Mouse (Mus musculus): Measurements from ENCODE around the gene Dgkh.

The Dgkh gene

DNA sequence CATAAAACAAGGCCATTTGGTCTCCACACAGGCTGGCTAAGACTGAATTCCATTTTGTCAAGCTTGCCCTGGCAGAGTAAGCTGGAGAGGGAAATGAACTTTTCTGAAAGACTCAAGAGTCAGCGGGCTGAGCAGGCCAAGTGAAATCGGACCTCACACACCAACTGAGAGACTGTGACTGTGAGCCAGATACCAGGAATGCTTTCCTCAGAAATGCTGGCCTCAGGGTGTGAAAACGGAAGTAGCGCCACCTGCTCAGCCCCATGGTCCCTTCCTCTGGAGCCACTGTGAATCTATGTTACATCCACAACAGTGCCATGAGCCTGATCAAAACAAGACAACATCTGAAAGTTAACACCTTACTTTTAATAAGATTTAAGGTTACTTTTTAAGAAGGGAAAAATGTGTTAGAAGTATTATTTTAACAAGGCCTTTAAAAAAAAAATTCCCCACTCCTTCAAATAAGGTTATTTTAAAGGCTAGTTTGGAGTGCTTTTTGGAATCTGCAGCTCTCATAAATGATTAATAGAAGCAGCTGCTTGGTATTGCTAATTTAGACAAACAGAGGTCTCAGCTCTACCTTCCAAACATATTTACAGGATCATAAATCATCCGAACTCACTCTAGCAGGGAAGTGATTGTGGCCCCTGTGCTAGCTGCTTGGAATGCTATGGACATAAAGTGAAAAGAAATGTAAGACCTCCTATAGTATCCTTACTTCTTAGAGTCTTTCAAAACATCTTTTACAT, 193.8 kb downstream of the Dgkh start:
- DNase-seq (ENCODE audit: low spot score in 2 of 2) = no peak

DNA sequence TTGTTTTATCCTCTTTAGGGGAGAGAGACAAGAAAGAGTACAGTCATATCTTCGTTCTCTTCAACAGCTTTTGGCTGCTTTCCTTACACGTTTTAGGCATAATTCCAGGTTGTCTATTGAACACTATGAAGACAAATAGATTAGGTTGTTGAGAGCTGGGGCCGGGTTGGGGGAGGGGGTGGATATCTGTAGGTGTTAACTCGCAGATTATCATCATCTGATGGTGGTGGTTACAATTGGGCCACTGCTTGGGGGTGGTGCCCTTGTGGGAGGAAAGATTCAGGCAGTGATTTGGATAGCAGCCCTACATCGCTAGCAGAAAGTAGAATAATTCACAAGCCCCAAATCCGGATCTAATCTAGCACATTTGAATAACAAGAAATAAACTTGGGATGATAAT, 195.0 kb downstream of the Dgkh start:
- DNase-seq (ENCODE audit: low spot score in 2 of 2) = peak in 1 of 2 experiments; percentile 14

DNA sequence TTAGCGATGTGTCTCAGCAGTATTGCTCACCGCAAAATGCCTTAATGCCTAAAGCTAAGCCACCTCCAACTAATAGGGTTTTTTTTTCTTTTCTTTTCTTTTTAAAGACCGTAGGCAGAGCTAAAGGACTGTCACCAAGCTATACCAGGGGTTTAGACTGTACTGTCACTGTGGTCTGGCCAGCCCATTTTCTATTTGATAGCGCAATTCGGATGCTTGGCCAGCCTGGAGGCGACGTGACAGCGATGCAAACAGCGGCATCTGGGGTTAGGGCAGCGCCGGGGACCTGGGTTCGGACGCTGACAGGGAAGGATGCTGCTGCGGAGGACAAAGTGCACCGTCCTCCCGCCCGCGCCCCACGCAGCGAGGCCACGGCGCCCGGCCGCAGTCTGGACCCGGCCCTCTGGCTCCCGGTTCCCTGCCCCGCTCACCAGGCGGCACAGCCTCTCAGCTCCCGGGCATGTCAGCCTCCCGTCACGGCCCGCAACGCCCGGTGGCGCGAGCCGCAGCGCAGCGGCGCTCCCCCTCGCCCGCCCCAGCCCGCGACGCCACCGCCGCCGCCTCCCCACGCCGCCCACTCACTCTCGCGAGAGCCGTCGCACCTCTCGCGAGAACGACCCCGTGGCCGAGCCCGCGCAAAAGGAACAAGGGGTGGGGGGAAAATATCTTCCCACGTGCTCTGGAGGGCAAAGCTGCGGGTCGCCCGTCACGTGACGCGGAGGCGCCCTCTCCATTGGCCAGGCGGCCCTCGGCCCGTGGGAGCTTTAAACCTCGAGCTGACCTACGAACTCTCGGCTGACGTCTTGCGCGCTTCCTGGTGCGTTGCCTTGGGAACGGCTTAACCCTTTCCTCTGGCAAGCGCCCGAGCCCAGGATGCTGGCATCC, 196.1 kb downstream of the Dgkh start, which contains the start of gene Akap11:
Akap11 (minus strand) TSS at position 528 of the 885 bp plus-strand sequence.
- DNase-seq (ENCODE audit: low spot score in 2 of 2) = peak; percentile 88 to 98

DNA sequence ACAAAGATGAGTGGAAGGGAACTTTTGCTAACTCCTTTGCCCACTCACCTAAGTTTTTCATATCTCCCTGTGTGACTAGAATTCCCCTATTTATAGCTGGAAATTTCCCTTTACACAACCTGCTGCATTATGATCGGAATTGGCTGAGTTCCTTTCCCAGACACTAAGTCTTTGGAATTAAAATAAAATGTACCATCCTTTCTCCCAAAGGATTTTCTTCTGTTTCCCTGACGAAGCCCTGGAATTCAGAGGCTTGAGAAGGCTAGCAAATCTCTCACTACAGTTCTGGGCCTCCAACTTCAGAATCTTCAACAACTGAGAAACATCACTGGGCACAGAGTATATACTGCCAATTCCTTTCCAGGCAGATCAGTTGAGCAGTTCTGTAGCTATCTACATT, 197.2 kb downstream of the Dgkh start:
- no peak for DNase-seq (ENCODE audit: low spot score in 2 of 2)

DNA sequence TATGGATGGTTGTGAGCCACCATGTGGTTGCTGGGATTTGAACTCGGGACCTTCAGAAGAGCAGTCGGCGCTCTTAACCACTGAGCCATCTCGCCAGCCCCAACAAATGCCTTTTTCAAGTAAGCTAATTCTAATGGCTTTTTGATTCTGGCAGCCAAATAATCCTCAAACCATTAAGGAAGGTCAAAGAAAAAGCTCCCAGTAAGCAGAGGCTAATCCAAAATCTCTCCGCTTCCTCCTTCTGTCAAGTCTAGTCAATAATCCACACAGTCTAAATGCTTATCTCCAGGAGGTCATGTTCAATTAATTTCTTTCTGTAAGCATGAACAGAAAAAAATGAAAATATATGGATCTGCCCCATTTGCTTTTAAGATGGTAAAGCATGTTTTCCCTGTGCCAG, 197.9 kb downstream of the Dgkh start:
- no peak for DNase-seq (ENCODE audit: low spot score in 2 of 2)

DNA sequence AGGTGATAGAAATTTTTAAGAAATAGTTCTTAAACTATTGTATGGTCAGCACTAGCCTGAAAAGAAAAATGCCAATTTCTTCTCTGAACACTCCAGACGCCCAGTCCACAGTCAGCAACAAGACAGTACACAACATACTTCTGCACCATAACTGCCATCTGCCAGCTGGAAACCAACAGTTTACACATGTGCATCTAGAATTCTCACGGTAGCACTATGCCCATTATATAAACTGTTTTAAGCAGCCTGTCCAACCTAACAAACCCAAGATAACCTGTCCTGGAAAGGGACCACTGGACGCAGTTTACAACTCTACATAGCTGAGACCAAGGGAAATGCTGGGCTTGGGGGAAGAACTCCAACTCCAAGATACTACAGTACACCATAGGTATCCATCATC, 198.9 kb downstream of the Dgkh start:
- DNase-seq (ENCODE audit: low spot score in 2 of 2) = no peak

DNA sequence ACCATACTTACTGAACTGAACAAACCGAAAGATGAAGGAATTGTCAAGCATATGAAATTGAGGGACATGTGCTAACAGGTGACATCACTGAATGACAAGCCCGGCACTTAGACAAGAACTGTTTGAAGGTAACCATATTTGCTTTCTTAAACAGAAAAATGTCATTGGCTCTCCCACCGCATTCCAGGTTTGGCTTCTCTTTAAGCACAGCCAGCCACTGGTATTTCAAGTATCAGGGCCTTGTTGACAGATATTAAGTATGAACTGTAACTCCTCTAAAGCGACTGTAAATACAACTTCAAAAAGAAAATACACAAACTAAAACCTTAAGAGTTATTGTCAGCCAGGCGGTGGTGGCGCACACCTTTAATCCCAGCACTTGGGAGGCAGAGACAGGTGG, 200.2 kb downstream of the Dgkh start:
- no peak for DNase-seq (ENCODE audit: low spot score in 2 of 2)

DNA sequence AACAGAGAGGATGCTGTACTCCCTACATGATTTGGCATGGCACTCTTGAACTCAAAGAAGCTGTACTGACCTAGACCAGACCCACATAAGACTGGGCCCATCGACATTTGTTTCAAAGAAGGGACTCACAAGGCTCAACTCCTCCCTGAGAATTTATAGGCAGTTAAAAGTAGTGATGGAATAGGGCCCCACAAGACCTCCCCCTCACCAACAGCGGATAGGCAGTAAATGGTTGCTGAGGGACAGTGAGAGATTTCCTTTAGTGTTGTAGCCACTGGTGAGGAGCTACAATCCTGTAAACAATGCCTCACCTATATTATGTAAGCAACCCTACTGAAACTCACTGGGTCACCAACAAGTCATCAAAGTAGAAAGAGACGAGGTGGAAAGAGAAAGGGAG, 202.3 kb downstream of the Dgkh start:
- no peak for DNase-seq (ENCODE audit: low spot score in 2 of 2)

DNA sequence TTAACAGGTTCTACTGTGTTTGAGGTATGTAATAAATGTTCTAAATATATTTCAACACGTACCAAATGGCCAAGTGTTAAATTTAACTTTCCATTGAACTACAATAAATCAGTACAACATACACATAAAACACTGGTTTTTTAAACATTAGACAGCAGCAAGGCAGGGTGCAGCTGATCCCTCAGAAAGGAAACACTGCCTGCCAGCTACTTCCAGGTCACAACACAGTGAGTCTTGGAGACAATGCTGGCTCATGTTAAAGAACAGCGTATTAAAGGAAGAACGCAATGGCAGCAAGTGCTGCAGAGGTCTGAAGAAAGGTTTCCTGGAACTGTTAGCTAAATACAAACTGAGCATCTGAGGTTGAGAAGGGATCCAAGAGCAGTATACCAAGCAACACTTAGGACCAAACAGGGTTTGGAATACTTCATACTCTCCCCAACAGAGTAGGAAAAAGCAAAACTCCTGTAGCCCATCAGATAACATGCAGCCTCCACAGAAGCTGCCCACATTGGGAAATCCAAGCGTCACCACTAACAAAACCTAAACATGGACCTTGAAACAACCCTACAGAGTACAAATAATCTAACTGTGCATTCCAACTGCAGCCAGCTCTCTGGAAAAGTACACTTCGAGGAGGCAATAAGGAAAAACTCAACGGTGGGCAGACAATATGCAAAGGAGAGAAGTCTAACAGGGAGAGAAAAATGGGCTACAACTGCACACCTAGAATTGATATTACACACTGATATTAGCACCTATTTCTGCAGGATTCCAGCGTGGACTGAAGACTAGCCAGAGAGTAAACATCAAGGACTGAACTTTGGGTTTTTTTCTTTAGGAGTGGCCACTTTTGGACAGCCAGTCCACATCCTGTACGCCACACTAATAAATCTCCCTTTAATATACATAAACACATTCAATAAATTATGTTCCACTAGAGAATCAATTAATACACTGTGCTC, 203.8 kb downstream of the Dgkh start:
- no peak for DNase-seq (ENCODE audit: low spot score in 2 of 2)

DNA sequence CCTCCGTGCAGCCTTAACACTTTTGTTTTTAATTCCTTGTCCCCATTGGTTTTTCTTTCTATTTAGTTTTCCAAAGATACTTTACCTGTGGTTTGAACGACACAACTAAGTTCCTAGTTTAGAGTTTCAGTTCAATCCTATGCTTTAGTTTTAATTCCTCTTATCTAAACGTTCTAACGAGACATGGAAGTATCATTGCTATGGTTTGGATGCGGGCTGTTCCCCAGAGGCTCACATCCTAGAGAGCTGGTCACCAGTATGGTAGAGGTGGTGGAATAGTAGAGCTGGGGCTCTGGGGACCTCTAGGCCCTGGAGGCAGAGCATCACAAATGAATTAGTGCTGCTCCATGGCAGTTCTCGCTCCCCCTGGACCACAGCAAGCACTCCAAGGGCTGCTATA, 205.7 kb downstream of the Dgkh start:
- no peak for DNase-seq (ENCODE audit: low spot score in 2 of 2)

DNA sequence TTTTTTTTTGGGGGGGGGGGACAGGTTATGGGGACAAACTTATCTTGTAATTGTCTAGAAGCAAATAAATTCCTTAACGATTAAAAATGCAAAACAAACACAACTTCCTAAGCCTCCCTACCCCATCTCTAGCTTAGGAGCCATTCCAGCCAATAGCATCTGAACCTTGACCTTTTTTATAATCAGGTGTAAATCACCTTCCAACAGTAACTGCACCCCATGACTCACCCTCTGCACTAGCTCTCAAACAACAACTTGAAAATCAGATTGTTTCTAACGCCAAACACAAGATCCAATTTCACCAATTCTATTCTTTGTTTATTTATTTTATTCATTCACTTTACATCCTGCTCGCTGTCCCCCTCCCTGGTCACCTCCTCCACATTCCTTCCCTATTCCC, 206.1 kb downstream of the Dgkh start:
- DNase-seq (ENCODE audit: low spot score in 2 of 2) = no peak

DNA sequence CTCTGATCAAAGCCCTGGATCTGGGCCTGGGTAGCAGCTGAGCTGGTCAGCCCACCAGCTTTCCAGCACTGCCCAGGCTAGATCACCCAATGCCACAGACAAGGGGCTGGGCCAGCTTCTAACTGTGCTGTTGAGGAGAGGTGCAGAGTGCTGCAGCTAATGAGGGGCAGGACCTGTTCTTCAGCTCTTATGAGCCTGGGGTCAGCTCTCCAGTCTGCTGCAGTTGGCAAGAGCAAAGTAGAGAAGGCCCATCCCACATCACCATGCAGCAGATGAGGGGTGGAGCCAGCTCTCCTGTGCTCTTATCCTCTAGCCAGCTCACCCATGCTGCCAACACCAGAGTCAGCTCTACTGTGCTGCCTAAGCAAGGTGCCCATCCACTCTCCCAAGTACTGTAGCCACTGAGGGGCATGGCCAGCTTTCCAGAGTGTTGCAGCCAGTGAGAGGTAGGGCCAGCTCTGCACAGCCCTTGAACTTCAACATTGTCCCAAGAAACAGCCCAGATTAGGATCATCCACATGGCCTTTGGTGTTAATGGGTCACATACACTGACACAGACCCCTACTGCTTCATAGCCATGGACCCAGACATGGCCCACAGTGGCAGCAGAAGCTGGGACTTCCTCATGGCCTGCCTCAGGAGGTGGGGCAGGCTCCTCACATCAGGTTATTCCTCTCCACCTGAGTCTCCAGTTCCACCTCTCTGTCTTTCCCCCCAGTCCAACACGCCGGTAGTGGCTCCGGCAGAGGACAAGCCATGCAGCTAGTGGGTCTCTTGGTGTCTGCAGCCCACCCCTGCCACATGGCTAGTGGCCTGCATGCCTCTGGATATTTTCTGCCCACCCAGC, 206.7 kb downstream of the Dgkh start:
- DNase-seq (ENCODE audit: low spot score in 2 of 2) = peak in 1 of 2 experiments; percentile 6

DNA sequence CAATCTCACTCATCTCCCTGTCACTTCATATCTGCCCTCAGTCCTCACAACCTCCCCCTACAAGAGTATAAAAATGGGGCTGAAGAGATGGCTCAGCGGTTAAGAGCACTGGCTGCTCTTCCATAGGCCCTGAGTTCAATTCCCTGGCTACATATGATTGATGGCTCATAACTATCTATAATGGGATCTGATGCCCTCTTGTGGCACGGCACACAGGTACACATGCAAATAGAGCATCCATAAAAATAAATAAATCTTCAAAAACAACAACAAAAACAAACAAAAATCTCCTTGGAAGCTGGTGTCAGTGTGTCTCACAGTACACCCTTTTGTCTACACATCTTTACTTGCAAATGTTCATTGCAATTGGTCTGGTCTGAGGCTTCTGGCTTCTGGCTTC, 207.5 kb downstream of the Dgkh start:
- DNase-seq (ENCODE audit: low spot score in 2 of 2) = no peak

DNA sequence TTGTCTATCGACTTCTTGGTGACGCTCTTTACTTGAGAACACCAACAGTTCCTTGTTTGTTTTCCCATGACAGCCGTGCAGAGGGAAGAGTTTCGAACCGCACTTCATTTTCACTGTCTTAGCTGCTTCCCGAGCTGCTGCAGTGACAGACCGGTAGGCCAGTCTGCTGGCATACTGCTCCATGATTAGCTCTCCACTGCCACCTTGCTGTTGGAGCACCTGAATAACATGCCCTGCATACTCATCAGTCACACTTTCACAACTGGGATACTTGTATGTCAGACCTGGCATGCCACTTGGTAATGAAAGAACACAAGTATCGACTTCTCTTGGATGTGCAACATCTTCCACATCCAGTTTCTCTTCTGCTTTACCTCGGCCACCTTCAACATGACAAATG, 221.9 kb downstream of the Dgkh start:
- peak in 1 of 2 experiments; percentile 9 for DNase-seq (ENCODE audit: low spot score in 2 of 2)

DNA sequence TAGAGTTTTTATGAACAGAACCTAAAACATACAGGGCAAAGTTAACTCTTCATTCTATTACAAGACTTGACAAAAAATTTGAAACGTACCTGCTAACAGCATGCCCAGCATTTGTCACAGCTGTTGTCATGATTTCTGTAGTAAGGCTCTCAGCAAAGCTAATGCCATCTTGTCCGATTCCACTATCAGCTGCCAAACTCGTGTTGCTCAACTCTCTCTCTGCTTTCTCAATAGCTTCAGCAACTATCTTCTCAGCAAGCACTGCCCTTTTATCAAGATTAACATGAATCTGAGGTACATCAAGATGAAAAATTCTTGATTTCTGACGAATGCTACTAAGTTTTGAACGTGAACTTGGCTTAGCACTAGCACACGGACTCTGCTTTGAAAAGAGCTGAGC, 222.8 kb downstream of the Dgkh start:
- no peak for DNase-seq (ENCODE audit: low spot score in 2 of 2)

All from cerebellum, postnatal 4 days (tissue).